Mouse (Mus musculus) heart, postnatal 0 days (tissue): ENCODE results near the gene Tshr.

ENCODE experiments used
- CTCF ChIP-seq: IDR thresholded peaks from 2 replicates; pipeline ENCODE4 v1.5.1; 2016; ENCODE audit warnings: antibody characterized with exemption, control low read depth, low read depth
- EP300 ChIP-seq: IDR thresholded peaks from 2 replicates; pipeline ENCODE4 v1.6.1; 2016; ENCODE audit warnings: antibody characterized with exemption, low read depth

- TF ChIP-seq EP300: no peak
- no peak for TF ChIP-seq CTCF
These were observed 187.3 kb downstream of the Tshr start for GRCm38 (mm10) chr12:91571708-91572107.
